Mouse (Mus musculus): ENCODE measurements around the gene Plekhg6.

Gene Plekhg6

GRCm38 (mm10) chr6:125380372-125381360 lies at the start of gene Plekhg6:
Plekhg6 (minus strand) TSS chr6:125380793.
- DNase-seq (ENCODE audit: low spot score) = no peak

GRCm38 (mm10) chr6:125429741-125430140 lies 49.1 kb upstream of the Plekhg6 start:
- DNase-seq (ENCODE audit: low spot score) = no peak

DNA sequence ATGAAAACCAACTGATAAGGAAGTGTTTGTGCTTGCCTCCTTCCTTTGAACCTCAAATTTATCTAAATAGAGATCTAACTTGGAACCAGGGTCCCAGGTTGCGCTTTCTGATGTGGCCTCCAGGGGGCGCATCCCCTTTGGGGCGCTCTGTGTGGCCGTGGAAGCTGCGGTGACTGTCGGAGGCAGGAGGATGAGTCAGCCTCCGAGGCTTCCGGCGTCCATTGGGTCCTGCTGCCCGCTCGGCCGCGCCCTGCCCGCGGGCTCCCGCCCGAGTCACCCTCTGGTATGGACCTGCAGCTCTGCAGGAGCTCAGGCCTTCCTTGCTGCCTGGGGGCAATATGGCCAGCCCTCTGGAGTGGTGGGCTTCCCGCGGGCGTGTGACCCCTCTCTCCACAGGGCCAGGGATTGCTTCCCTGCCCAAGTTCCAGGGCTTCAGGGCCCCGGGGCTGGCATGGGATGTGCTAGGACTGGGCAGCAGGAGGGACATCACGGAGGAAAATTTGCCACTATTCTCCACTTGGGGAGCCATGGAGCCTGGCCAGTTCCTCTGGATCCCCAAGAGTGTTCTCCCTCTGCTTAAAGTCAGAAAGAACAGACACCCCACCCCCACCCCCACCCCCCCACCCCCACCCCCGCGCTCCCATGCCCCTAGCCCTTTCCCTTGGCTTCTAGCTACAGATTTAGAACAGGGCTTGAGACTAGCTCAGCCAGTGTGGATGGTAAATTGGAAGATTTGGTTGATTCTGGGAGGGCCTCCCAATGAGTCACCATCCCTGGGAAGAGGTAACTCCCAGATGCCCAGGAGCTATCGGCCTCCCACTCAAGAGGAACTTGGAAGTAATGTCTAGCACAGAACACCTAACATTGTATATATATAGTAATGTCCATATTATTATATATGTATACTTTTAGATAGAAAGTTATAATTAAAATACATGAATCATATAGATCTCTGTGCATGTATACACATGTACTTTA lies 46.1 kb upstream of the Plekhg6 start:
- DNase-seq (ENCODE audit: low spot score) = peak; percentile 83

DNA sequence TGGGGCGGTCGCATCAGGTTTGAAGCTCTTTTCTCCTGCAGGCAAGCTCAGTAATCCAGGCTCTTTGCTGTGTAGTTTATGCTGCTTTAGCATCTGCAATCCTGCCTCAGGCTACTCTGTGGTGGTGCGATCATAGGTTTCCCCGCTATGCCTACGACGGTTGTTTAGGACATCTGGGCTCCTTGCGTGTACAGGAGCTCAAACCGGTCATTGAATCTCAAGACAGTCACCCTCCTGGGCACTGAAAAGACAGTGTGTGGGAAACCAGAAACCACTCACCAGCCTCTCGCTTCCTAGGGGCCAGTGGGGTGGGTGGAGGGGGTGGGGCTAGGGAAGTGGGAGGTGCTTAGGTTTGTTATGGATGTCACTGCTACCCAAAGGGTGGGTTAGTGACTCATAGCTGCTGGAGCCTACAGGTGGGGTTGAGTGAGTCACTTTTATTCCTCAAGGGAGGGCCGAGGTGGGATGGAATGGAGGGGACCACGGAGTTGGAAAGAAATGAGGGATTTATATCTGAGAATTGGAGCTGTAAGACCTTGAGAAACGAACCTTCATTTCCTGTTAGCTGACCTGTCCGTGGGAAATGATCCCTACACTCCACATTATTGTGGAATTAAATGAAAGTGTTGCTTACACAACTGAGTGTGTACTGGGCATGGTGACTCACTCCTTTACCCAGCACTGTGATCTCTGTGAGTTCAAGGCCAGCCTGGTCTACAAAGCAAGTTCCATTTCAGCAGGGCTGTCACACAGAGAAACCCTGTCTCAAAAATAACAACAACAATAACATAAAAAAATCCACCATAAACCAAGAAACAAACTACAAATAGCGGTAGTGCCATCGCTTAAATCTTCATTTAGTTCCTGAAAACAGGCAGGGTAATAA lies 44.9 kb upstream of the Plekhg6 start:
- peak; percentile 29 for DNase-seq (ENCODE audit: low spot score)

DNA sequence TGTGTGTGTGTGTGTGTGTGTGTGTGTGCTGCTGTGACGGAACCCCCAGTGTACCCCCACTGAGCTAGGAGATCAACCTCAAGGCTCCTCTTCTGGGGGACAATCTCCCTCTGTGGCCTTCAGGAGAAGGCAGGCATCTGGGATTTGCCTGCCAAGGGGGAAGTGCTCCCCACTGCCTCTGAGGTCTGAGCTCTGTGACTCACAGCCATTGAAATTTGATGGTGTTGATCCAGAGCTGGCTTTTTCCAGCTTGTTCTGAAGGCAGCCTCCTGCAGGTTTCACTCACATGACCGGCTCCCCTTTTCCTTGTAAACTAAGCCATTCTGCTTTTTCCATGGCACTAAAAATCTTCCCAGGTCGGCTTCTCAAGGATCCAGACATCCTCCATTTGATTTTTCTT lies 43.6 kb upstream of the Plekhg6 start:
- DNase-seq (ENCODE audit: low spot score) = no peak

- no peak for DNase-seq (ENCODE audit: low spot score)
Measured at GRCm38 (mm10) chr6:125423507-125423906, 42.9 kb upstream of the Plekhg6 start.

- DNase-seq (ENCODE audit: low spot score) = no peak
Measured at GRCm38 (mm10) chr6:125423099-125423498, 42.5 kb upstream of the Plekhg6 start.

DNA sequence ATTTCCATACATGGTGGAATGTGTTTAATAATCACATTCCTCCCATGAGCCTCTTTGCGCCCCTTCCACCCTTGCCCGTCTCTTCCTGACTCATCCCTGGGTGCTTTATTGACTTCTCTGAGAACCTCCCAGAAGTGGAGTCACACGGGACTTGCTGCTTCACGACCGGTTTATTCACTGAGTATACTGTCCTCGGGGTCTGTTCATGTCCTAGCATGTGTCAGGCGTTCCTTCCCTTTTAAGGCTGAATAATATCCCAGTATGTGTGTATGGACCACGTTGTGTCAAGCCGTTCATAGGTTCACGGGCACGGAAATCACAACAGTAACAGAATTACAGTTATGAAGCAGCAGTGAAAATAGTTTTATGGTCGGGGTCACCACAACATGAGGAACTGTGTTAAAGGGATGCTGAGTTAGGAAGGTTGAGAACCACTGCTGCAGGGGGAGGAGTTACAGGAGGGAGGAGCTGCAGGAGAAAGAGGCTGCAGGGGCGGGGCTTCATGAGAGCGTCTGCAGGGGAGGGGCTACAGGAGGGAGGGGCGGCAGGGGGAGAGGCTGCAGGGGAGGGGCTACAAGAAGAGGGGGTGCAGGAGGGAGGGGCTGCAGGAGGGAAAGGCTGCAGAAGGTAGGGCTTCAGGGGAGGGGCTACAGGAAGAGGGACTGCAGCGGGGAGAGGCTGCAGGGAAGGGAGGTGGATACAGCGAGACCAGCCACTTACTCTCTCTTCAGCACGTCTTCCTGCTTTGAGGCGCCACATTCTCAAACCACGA lies 41.6 kb upstream of the Plekhg6 start:
- peak; percentile 68 for DNase-seq (ENCODE audit: low spot score)

DNA sequence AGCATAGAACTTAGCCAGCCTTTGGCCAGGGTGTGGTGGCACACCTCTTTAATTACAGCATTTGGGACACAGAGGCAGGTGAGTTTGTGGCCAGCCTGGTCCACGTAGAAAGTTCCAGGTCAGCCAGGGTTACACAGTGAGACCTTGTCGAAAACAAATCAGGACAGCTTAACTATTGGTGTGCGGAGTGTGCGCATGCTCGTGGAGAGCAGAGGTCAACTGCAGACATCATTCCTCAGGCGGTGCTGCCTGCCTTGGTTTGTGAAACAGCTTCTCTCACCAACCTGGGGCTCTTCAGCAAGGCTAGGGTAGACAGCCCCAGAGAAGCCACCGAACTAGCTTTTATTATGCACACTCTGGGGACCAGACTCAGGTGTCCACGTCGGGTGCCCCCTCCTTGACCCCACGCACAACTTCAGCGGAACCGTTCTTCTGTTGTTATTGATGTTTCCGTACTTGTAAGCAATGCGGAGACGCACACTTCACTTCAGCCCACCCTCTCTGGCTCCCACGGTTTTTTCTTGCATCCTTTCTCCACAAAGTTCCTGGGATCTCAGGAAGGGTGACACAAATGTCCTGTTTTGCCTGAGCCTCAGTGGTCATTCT lies 40.0 kb upstream of the Plekhg6 start:
- no peak for DNase-seq (ENCODE audit: low spot score)

GRCm38 (mm10) chr6:125418744-125419143 lies 38.2 kb upstream of the Plekhg6 start:
- peak; percentile 74 for DNase-seq (ENCODE audit: low spot score)

GRCm38 (mm10) chr6:125413326-125413725 lies 32.7 kb upstream of the Plekhg6 start:
- no peak for DNase-seq (ENCODE audit: low spot score)

GRCm38 (mm10) chr6:125411661-125412060 lies 31.1 kb upstream of the Plekhg6 start:
- no peak for DNase-seq (ENCODE audit: low spot score)

GRCm38 (mm10) chr6:125410995-125411547 lies 30.5 kb upstream of the Plekhg6 start:
- DNase-seq (ENCODE audit: low spot score) = peak; percentile 23

- DNase-seq (ENCODE audit: low spot score) = no peak
Measured at GRCm38 (mm10) chr6:125410551-125410950, 30.0 kb upstream of the Plekhg6 start.

DNA sequence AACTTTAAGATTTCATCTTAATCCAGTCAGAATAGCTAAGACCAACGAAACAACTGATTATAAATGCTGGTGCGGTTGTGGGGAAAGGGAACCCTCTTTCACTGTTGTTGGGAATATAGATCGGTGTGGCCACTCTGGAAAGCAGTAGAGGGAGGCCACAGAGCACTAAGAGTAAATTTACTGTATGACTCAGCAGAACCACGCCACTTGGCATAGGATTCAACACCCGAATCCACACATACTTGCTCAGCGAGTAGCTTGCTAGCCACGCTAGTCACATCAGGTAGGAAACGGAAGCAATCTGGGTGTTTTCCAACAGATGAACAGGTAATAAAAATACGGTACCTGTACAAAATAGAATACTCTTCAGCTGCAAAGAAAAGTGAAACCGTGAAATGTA lies 27.1 kb upstream of the Plekhg6 start:
- no peak for DNase-seq (ENCODE audit: low spot score)

GRCm38 (mm10) chr6:125407224-125407623 lies 26.6 kb upstream of the Plekhg6 start:
- no peak for DNase-seq (ENCODE audit: low spot score)

DNA sequence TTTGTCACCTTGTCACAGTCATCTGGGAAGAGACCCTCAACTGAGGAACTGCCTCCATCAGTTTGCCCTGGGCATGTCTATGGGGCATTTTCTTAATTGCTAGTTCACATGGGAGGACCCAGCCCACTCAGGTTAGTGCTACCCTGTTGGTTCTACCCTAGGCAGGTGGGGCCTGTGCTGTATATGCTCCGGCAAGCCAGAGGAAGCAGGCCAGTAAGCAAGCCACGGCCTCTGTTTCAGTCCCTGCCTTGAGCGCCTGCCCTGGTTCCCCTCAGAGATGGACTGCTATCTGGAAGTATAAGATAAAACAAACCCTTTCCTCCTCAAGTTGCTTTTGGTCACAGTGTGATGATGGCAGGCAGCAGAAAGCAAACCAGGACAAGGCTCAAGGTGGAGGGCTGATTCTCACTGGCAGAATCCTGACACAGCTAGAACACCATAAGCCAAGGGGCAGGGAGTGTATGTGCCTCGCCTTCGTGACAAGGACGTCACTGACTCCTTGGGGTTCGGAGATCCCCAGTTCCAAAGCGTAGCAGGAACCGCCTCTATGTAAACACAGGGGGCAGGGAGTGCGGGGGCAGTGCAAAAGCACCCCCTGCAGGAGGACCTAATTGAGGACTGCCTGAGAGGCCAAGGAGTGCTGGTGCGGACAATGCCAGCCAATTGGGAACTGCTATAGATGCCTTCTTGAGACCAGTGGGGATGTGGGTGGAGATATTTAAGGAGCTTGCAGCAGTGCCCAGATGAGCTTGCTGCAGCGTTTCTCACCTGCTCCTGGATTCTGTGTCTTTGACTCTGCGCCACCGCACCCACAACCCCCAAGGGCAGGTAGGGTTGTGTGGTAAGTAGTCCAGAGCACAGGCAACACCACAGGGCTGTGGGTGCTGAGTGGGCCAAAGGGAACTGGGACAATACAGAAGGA lies 25.1 kb upstream of the Plekhg6 start:
- DNase-seq (ENCODE audit: low spot score) = no peak

- DNase-seq (ENCODE audit: low spot score) = no peak
Measured at GRCm38 (mm10) chr6:125389853-125390252, 9.3 kb upstream of the Plekhg6 start.

- DNase-seq (ENCODE audit: low spot score) = no peak
Measured at GRCm38 (mm10) chr6:125386080-125386479, 5.5 kb upstream of the Plekhg6 start.
